Mouse (Mus musculus) T-helper 1 cell (primary cell): Measurements from ENCODE around the gene Ppm1m.

ENCODE experiments used
- in situ Hi-C: fragments of 300-600 bp; cut with MboI, MseI; formaldehyde crosslinking; loops from one replicate; pipeline ENCODE4 v1.15.1; 2025; ENCODE audit warnings: high pct_unique_total_duplicates

Gene Ppm1m

DNA sequence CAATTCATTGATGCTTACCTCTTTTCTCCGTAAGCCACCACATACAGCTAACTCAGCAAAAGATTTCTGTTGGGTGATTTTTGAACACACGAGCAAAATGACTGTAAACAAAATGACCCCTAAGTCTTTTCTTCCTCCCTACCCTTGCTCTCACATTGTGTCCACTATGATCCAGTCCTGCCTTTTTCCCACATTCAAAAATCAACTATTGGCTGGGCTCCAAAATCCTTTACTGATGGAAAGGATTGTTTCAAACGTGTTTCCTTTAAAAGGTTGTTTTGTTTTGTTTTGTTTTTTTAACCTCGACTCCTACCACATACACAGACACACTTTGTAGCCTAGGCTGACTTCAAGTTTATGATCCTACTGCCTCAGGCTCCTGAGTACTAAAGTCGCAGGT is 39.1 kb downstream of the Ppm1m start:
- in situ Hi-C loops = no loop called here

GRCm38 (mm10) chr9:106159784-106160301 is 39.7 kb downstream of the Ppm1m start:
- in situ Hi-C loops = no loop called here

DNA sequence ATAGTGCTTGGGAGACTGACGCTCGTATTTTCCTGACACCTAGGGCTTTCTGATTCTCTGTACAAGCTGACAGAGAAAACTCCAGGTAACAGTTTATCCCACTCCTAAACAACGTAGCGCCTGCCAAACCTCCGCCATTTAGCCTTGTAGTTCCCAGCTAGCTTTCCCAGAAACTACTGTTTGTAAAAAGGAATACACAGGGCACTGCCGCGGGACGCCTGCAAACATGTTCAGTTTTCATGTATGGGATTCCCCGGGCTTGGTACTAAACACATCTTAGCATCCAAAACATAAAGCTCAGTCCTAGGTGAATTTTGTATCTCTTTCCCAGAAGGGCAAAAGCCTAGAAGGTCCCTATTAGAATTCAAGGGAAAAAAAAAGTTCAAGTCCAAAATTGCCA is 40.3 kb downstream of the Ppm1m start:
- in situ Hi-C loops = no loop called here

- in situ Hi-C loops = no loop called here
Measured at GRCm38 (mm10) chr9:106158037-106158491, 41.5 kb downstream of the Ppm1m start, which contains the start of gene Glyctk. Glyctk (minus strand) TSS chr9:106158138.

DNA sequence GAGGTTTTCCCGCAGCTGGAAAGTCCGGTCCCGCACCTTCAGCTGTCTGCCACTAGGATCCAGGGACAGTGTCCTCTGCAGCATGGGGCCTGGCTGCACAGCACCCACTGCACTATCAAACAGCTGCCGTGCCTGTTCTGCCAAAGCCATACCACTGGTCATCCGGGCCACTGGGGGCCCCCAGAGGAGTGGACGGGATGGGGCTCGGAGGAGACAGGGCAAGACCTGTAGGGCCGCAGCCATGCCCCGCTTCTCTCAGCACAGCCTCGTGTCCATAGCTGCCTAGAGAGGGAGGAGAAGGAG is 42.0 kb downstream of the Ppm1m start:
- in situ Hi-C loops = no loop called here

DNA sequence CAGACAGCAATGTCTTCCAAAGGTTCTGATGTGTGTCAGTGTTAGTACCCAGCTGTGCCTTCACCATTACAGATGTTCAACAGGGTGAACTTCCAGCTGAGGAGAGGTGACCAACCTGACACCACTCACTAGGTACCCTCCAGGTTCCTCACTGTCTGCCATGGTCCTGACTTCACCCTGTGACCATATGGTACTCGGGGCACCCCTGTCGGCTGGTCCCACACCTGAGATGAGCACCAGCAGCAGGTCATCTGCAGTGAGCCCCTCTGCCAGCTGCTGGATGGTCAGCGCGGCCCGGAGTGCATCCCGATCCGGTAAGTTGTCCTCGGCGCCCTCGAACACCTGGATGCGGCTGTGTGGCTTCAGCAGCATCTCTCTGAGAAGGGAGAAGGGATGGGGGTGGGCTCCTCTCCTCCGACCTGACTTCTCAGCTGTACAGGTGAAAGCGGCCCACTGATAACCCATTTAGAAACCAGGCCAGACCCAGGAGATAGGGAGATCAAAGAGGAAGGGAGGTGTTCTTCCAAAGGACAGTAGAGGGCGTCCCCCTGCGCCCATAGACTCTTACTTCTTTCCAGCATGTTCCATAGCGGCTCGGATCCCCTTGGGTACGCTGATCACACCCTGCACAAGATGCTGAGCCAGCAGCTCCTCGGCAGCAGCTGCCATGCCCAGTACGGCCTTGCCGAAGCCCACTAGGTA is 42.5 kb downstream of the Ppm1m start:
- in situ Hi-C loops = no loop called here

DNA sequence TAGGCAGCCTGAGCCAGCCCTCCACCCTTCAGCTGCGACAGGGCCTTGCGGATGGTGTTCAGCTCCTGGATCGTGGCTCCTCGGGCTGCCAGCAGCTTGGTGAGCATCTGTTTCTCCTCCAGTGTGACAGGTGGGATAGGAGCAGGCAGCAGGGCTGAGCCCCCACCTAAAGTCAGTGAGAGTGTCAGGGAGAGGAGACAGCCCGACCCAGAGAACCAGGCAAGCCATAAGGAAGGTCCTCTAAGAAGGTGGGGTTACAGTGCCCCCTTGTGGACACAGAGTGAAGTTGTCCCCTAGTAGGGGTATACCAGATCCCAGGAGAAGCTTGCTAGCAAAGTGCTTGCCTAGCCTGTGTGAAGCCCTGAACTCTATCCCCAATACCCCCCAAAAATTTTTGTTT is 43.1 kb downstream of the Ppm1m start:
- in situ Hi-C loops = no loop called here

GRCm38 (mm10) chr9:106154106-106154505 is 45.4 kb downstream of the Ppm1m start:
- in situ Hi-C loops = no loop called here

- in situ Hi-C loops = no loop called here
Measured at GRCm38 (mm10) chr9:106149399-106149754, 50.2 kb downstream of the Ppm1m start.

DNA sequence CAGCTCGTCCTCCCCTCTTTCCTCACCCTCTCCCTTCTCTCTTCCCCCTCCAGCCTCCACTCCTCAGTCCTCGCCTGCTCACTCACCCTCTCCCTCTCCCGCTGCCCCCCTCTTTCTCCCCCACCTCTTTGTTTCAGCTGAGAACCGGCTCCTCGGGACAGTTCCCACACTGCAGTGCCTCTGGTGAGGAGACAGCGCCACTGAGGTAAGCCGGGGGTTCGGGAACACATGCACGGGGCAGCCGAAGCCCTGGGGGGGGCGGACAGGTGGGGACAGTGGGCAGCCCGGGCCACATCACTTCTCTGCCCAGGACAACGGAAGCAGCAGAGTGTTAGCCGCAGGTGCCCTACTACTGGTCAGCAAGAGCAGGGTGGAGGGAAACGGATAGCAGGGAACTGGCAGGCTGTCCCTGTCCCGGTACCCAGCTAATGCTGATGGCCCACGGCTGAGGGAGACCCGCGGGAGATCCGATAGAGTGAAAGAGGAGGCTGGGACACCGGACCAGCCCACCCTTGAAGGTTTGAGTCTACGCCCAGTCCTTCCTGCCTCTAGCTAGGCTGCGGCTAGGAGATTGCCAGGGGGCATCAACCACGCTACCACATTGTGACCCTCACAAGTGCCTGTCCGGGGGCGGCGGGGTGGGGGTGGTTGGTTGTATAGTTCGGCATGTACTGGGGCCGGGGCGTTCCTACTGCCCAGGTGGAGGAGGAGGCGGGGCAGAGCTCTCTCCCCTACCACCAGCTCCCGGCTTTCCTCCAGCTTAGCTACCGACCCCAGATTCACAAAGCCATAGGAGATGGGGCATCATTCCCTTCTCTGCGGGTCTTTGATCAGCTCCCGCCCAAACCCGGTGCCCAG is 50.8 kb downstream of the Ppm1m start:
- in situ Hi-C loops = no loop called here

GRCm38 (mm10) chr9:106147851-106148431 is 51.6 kb downstream of the Ppm1m start:
- in situ Hi-C loops = no loop called here

DNA sequence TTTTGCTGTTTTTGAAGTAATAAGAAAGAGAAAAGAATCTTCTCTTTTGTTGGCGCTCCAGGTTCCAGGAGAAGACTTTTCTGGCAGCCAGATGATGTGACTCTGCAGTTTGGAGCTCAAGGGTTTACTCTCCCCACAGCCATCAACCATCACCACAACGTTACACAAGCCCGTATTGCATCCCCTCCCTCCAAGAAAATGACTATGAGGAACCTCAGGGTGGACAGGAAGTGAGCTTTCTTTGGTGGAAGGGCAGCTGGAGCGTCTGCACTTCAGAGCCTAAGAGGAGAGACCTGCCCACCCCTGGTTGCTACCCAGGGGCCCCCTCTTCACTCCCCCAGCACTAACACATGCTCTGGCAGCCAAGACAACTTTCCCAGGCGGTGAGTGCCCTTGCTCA is 52.3 kb downstream of the Ppm1m start:
- in situ Hi-C loops = no loop called here

- in situ Hi-C loops = no loop called here
Measured at GRCm38 (mm10) chr9:106145582-106145981, 54.0 kb downstream of the Ppm1m start.
